Mouse (Mus musculus): ENCODE results near the gene Endod1. TPM values are rescaled to one million over a fixed set of nuclear protein-coding genes. Genes with fewer than 3 reads are reported as not detected.
A peak's percentile ranks its signal among the peaks of the same experiment; 100 is the strongest.

The Endod1 gene
- polyA plus RNA-seq (2012; rRNA removed) = 35.0 and 107 TPM in 2 replicates

DNA sequence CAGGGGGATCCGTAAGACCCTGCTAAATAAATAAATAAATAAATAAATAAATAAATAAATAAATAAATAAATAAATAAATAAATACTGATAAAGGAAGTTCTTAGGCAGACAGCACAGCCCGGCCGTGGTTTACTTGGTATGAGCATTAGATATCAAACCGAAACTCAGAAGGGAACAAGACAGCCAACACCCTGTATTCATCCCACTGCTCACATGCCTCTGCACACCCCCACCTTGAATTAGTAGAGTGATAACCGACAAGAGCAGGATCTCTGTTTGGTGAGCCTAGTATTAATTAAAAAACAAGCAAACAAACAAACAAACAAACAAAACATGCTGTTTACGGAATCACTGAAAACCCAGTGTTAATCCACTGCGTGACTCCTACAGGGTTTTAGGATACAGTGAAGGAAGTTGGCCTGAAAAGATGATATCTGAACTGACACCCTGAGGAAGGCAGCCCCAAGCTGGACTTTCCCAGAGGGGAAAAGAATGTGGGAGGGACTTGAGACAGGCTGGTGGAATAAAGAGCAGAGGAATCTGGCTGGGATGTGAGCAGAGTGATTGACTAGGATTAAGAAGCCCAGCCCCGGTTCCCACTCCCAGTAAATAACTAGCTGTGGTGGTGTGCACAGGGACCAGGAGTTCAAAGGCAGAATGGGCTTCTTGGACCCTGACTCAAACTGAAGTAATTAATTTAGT is at the start of gene Endod1:
TSS of gene Endod1 (minus strand) at position 155 of the 703 bp plus-strand sequence.
- DNase-seq (ENCODE audit: low read depth in 1 of 2, low spot score in 2 of 2) = no peak
- no peaks in the 10 kb centered on the region for H3K27me3 ChIP-seq (ENCODE audit: control insufficient read depth, insufficient read depth, low read length)
- H3K36me3 ChIP-seq (ENCODE audit: control insufficient read depth, insufficient read depth, low read length) = no peaks in the 10 kb centered on the region
- peak within 1 kb of the TSS; percentile 74 for H3K27ac ChIP-seq (ENCODE audit: insufficient read depth, low read length)
- peak within 1 kb of the TSS; percentile 78 for H3K4me3 ChIP-seq (ENCODE audit: extremely low read depth, insufficient read depth, insufficient read length)
- TF ChIP-seq POLR2A (IDR thresholded peaks at IDR 0.05; ENCODE audit: low read depth, low read length) (no peak), CTCF (IDR thresholded peaks at IDR 0.05; ENCODE audit: extremely low read depth, insufficient read depth, insufficient read length, insufficient replicate concordance) (no peak)
- WGBS = 22% methylated on average over 8 of the region's 8 CpGs
- peaks cover 8% of the 10 kb centered on the region; the same call in 1 of the 2 replicates for H3K4me1 ChIP-seq (ENCODE audit: control insufficient read depth, insufficient read depth, insufficient read length)

- DNase-seq (ENCODE audit: low read depth in 1 of 2, low spot score in 2 of 2) = no peak
- no peak overlapping the region for H3K4me3 ChIP-seq (ENCODE audit: extremely low read depth, insufficient read depth, insufficient read length)
- no peaks in the 10 kb centered on the region for H3K36me3 ChIP-seq (ENCODE audit: control insufficient read depth, insufficient read depth, low read length)
- WGBS = 84% methylated on average over 5 of the region's 5 CpGs
- TF ChIP-seq CTCF (IDR thresholded peaks at IDR 0.05; ENCODE audit: extremely low read depth, insufficient read depth, insufficient read length, insufficient replicate concordance) (no peak), POLR2A (IDR thresholded peaks at IDR 0.05; ENCODE audit: low read depth, low read length) (no peak)
- no peak overlapping the region for H3K27ac ChIP-seq (ENCODE audit: insufficient read depth, low read length)
- H3K27me3 ChIP-seq (ENCODE audit: control insufficient read depth, insufficient read depth, low read length) = no peaks in the 10 kb centered on the region
- no peaks in the 10 kb centered on the region for H3K4me1 ChIP-seq (ENCODE audit: control insufficient read depth, insufficient read depth, insufficient read length)
These were observed 27.8 kb upstream of the Endod1 start for GRCm38 (mm10) chr9:14409153-14409552.

- Histone ChIP-seq H3K27me3 (ENCODE audit: control insufficient read depth, insufficient read depth, low read length) (no peaks in the 10 kb centered on the region), H3K36me3 (ENCODE audit: control insufficient read depth, insufficient read depth, low read length) (no peaks in the 10 kb centered on the region), H3K4me3 (ENCODE audit: extremely low read depth, insufficient read depth, insufficient read length) (no peak overlapping the region), H3K4me1 (ENCODE audit: control insufficient read depth, insufficient read depth, insufficient read length) (no peaks in the 10 kb centered on the region), H3K27ac (ENCODE audit: insufficient read depth, low read length) (no peak overlapping the region)
- no peak for TF ChIP-seq CTCF (IDR thresholded peaks at IDR 0.05; ENCODE audit: extremely low read depth, insufficient read depth, insufficient read length, insufficient replicate concordance)
- TF ChIP-seq POLR2A (IDR thresholded peaks at IDR 0.05; ENCODE audit: low read depth, low read length) = no peak
- 62% methylated on average over 4 of the region's 4 CpGs for WGBS
- no peak for DNase-seq (ENCODE audit: low read depth in 1 of 2, low spot score in 2 of 2)
These were observed 26.7 kb upstream of the Endod1 start for GRCm38 (mm10) chr9:14408044-14408443.

GRCm38 (mm10) chr9:14406056-14406455 is 24.7 kb upstream of the Endod1 start:
- no peak overlapping the region for H3K27ac ChIP-seq (ENCODE audit: insufficient read depth, low read length)
- no peaks in the 10 kb centered on the region for H3K27me3 ChIP-seq (ENCODE audit: control insufficient read depth, insufficient read depth, low read length)
- no peaks in the 10 kb centered on the region for H3K36me3 ChIP-seq (ENCODE audit: control insufficient read depth, insufficient read depth, low read length)
- no peaks in the 10 kb centered on the region for H3K4me1 ChIP-seq (ENCODE audit: control insufficient read depth, insufficient read depth, insufficient read length)
- DNase-seq (ENCODE audit: low read depth in 1 of 2, low spot score in 2 of 2) = no peak
- H3K4me3 ChIP-seq (ENCODE audit: extremely low read depth, insufficient read depth, insufficient read length) = no peak overlapping the region
- TF ChIP-seq CTCF (IDR thresholded peaks at IDR 0.05; ENCODE audit: extremely low read depth, insufficient read depth, insufficient read length, insufficient replicate concordance) (no peak), POLR2A (IDR thresholded peaks at IDR 0.05; ENCODE audit: low read depth, low read length) (no peak)
- 72% methylated on average over 1 of the region's 1 CpGs for WGBS

- 63% methylated on average over 1 of the region's 1 CpGs for WGBS
- TF ChIP-seq POLR2A (IDR thresholded peaks at IDR 0.05; ENCODE audit: low read depth, low read length) = no peak
- TF ChIP-seq CTCF (IDR thresholded peaks at IDR 0.05; ENCODE audit: extremely low read depth, insufficient read depth, insufficient read length, insufficient replicate concordance) = no peak
- Histone ChIP-seq H3K27ac (ENCODE audit: insufficient read depth, low read length) (no peak overlapping the region), H3K4me3 (ENCODE audit: extremely low read depth, insufficient read depth, insufficient read length) (no peak overlapping the region), H3K36me3 (ENCODE audit: control insufficient read depth, insufficient read depth, low read length) (no peaks in the 10 kb centered on the region), H3K4me1 (ENCODE audit: control insufficient read depth, insufficient read depth, insufficient read length) (peaks cover 2% of the 10 kb centered on the region; the same call in 1 of the 2 replicates), H3K27me3 (ENCODE audit: control insufficient read depth, insufficient read depth, low read length) (no peaks in the 10 kb centered on the region)
- no peak for DNase-seq (ENCODE audit: low read depth in 1 of 2, low spot score in 2 of 2)
These were observed 20.8 kb upstream of the Endod1 start for GRCm38 (mm10) chr9:14402099-14402498.

- H3K36me3 ChIP-seq (ENCODE audit: control insufficient read depth, insufficient read depth, low read length) = no peaks in the 10 kb centered on the region
- TF ChIP-seq CTCF (IDR thresholded peaks at IDR 0.05; ENCODE audit: extremely low read depth, insufficient read depth, insufficient read length, insufficient replicate concordance) (no peak), POLR2A (IDR thresholded peaks at IDR 0.05; ENCODE audit: low read depth, low read length) (no peak)
- peaks cover 2% of the 10 kb centered on the region; the same call in 1 of the 2 replicates for H3K4me1 ChIP-seq (ENCODE audit: control insufficient read depth, insufficient read depth, insufficient read length)
- DNase-seq (ENCODE audit: low read depth in 1 of 2, low spot score in 2 of 2) = no peak
- 63% methylated on average over 5 of the region's 5 CpGs for WGBS
- no peak overlapping the region for H3K4me3 ChIP-seq (ENCODE audit: extremely low read depth, insufficient read depth, insufficient read length)
- no peaks in the 10 kb centered on the region for H3K27me3 ChIP-seq (ENCODE audit: control insufficient read depth, insufficient read depth, low read length)
- no peak overlapping the region for H3K27ac ChIP-seq (ENCODE audit: insufficient read depth, low read length)
These were observed 19.1 kb upstream of the Endod1 start for GRCm38 (mm10) chr9:14400392-14400791.

DNA sequence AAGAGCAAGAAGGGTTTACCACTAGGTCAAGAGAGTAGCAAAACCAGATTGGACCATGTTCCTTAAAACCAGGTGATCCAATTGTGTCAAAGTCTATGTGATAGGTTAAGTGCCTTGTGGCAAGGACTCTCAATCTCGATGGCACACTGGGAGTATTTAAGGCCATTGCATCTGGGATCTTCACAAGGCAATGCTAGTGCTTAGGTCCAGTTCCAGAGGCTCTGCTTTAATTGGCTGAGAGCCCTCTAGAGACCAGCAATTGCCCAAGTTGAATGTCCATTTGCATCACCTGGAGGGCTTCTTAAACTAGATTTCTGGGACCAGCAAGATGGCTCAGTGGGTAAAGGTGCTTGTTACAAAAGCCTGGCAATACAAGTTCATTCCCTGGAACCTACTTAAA is 17.6 kb upstream of the Endod1 start:
- no peak overlapping the region for H3K4me3 ChIP-seq (ENCODE audit: extremely low read depth, insufficient read depth, insufficient read length)
- TF ChIP-seq POLR2A (IDR thresholded peaks at IDR 0.05; ENCODE audit: low read depth, low read length) (no peak), CTCF (IDR thresholded peaks at IDR 0.05; ENCODE audit: extremely low read depth, insufficient read depth, insufficient read length, insufficient replicate concordance) (no peak)
- no peak overlapping the region for H3K27ac ChIP-seq (ENCODE audit: insufficient read depth, low read length)
- H3K4me1 ChIP-seq (ENCODE audit: control insufficient read depth, insufficient read depth, insufficient read length) = peaks cover 2% of the 10 kb centered on the region; the same call in 1 of the 2 replicates
- no peak for DNase-seq (ENCODE audit: low read depth in 1 of 2, low spot score in 2 of 2)
- no peaks in the 10 kb centered on the region for H3K27me3 ChIP-seq (ENCODE audit: control insufficient read depth, insufficient read depth, low read length)
- H3K36me3 ChIP-seq (ENCODE audit: control insufficient read depth, insufficient read depth, low read length) = no peaks in the 10 kb centered on the region
- WGBS = 91% methylated on average over 1 of the region's 1 CpGs
